Mouse (Mus musculus) forebrain, postnatal 0 days (tissue): ENCODE results near the gene Snai1. TPM values are rescaled to one million over a fixed set of nuclear protein-coding genes. Genes with fewer than 3 reads are reported as not detected.

Experiments
- ATAC-seq: fragments of 200-750 bp; cut with Nextera tagmentation; 2 replicates; pipeline ENCODE4 v1.8.0; 2017; ENCODE audit warnings: mild to moderate bottlenecking, moderate library complexity
- DNase-seq: peaks from one replicate; pipeline ENCODE4 v3.0.0-alpha.2; 2015
- H3K27ac ChIP-seq: fragments of 300-500 bp; sonication (generic); 2 replicates; pipeline ENCODE4 v1.5.1; 2014; ENCODE audit warnings: low read depth, mild to moderate bottlenecking, antibody characterized with exemption, low read length, moderate library complexity, mixed read lengths
- H3K27me3 ChIP-seq: fragments of 300-500 bp; sonication (generic); 2 replicates; pipeline ENCODE4 v1.6.1; 2014; ENCODE audit warnings: mild to moderate bottlenecking, low read length, mixed read lengths; ENCODE audit not compliant: insufficient read depth
- H3K36me3 ChIP-seq: fragments of 300-500 bp; sonication (generic); 2 replicates; pipeline ENCODE4 v1.6.1; 2014; ENCODE audit warnings: mild to moderate bottlenecking, moderate library complexity; ENCODE audit not compliant: insufficient read depth
- H3K4me1 ChIP-seq: fragments of 300-500 bp; sonication (generic); 2 replicates; pipeline ENCODE4 v1.6.1; 2014; ENCODE audit warnings: antibody characterized with exemption; ENCODE audit not compliant: insufficient read depth
- H3K4me2 ChIP-seq: fragments of 300-500 bp; sonication (generic); 2 replicates; pipeline ENCODE4 v1.6.1; 2014; ENCODE audit warnings: low read depth, mild to moderate bottlenecking, moderate library complexity
- H3K4me3 ChIP-seq: fragments of 300-500 bp; sonication (generic); 2 replicates; pipeline ENCODE4 v1.5.1; 2014; ENCODE audit warnings: low read depth, low read length, mixed read lengths
- H3K9ac ChIP-seq: fragments of 300-500 bp; sonication (generic); 2 replicates; pipeline ENCODE4 v1.6.1; 2014; ENCODE audit warnings: mild to moderate bottlenecking
- H3K9me3 ChIP-seq: fragments of 300-500 bp; sonication (generic); 2 replicates; pipeline ENCODE4 v1.6.1; 2016; ENCODE audit warnings: low read length
- CTCF ChIP-seq: sonication (generic); IDR thresholded peaks from 2 replicates; pipeline ENCODE4 v1.5.1; 2016; ENCODE audit warnings: antibody characterized with exemption, control low read depth, low read depth
- WGBS: fragments of 180-500 bp; shearing (Covaris S2); extraction: QIAGEN DNeasy Blood & Tissue Kit; methylation state at CpG from one replicate; pipeline ENCODE4 v1.1.7; 2014; 5-methylcytosine and 5-hydroxymethylcytosine counted together
- polyA plus RNA-seq: library from polyadenylated mRNA; unstranded; fragments of >200 nt; fragmentation: Nextera tagmentation; extraction: Ambion mirVana; gene quantifications from 2 replicates; pipeline ENCODE4 v1.2.1, GENCODE M21; 2015
- total RNA-seq: library from RNA; depleted of rRNA; stranded (reverse); fragments of >200 nt; gene quantifications from 2 replicates; pipeline ENCODE4 v1.2.3, GENCODE M21; 2014

The Snai1 gene
- total and polyA plus RNA-seq, 2 experiments from 2014 or later = 1.4 to 4.4 TPM

- H3K4me2 ChIP-seq = peak overlapping the region; percentile 97
- 0 out of 2 replicates have a peak, but pooled peaks cover 2% of the 10 kb centered on the region for H3K4me1 ChIP-seq
- H3K27me3 ChIP-seq = peaks cover 27% of the 10 kb centered on the region
- H3K9ac ChIP-seq = 0 out of 2 replicates have a peak overlapping the region, but pooled peaks have one; percentile 48
- H3K4me3 ChIP-seq = peak overlapping the region; percentile 47
- 44% methylated on average over 34 of the region's 34 CpGs for WGBS
- TF ChIP-seq CTCF = no peak
- no peak for ATAC-seq
- no peaks in the 10 kb centered on the region for H3K9me3 ChIP-seq
- no peak for DNase-seq
- H3K27ac ChIP-seq = no peak overlapping the region
- H3K36me3 ChIP-seq = no peaks in the 10 kb centered on the region
These were observed 794 bp downstream of the Snai1 start for GRCm38 (mm10) chr2:167538671-167539306.

- WGBS = 25% methylated on average over 14 of the region's 14 CpGs
- H3K4me2 ChIP-seq = peak overlapping the region; percentile 1; the same call in 1 of the 2 replicates
- ATAC-seq = no peak
These were observed 1.8 kb downstream of the Snai1 start for GRCm38 (mm10) chr2:167539536-167540476.

GRCm38 (mm10) chr2:167540477-167541110, 2.6 kb downstream of the Snai1 start:
- H3K9ac ChIP-seq = no peak overlapping the region
- TF ChIP-seq CTCF = no peak
- no peaks in the 10 kb centered on the region for H3K9me3 ChIP-seq
- H3K4me1 ChIP-seq = 0 out of 2 replicates have a peak, but pooled peaks cover 2% of the 10 kb centered on the region
- H3K27ac ChIP-seq = no peak overlapping the region
- DNase-seq (no peak), ATAC-seq (no peak)
- no peak overlapping the region for H3K4me2 ChIP-seq
- no peak overlapping the region for H3K4me3 ChIP-seq
- H3K36me3 ChIP-seq = no peaks in the 10 kb centered on the region
- WGBS = 19% methylated on average over 12 of the region's 12 CpGs
- H3K27me3 ChIP-seq = peaks cover 27% of the 10 kb centered on the region

More at GRCm38 (mm10) chr2:167539536-167540476, 1.8 kb downstream of the Snai1 start:
- no peaks in the 10 kb centered on the region for H3K9me3 ChIP-seq
- no peaks in the 10 kb centered on the region for H3K36me3 ChIP-seq
- DNase-seq = no peak
- H3K27me3 ChIP-seq = peaks cover 27% of the 10 kb centered on the region
- no peak overlapping the region for H3K4me3 ChIP-seq
- no peak for TF ChIP-seq CTCF
- no peak overlapping the region for H3K9ac ChIP-seq
- H3K27ac ChIP-seq = no peak overlapping the region
- H3K4me1 ChIP-seq = 0 out of 2 replicates have a peak, but pooled peaks cover 2% of the 10 kb centered on the region

- Histone ChIP-seq H3K9ac (no peak overlapping the region), H3K4me1 (0 out of 2 replicates have a peak, but pooled peaks cover 2% of the 10 kb centered on the region), H3K36me3 (no peaks in the 10 kb centered on the region), H3K27ac (no peak overlapping the region), H3K27me3 (peaks cover 27% of the 10 kb centered on the region), H3K4me2 (no peak overlapping the region), H3K9me3 (no peaks in the 10 kb centered on the region), H3K4me3 (no peak overlapping the region)
- no peak for TF ChIP-seq CTCF
- DNase-seq (no peak), ATAC-seq (no peak)
- 18% methylated on average over 6 of the region's 6 CpGs for WGBS
These were observed 3.3 kb downstream of the Snai1 start for GRCm38 (mm10) chr2:167541324-167541723.

- Histone ChIP-seq H3K27me3 (peaks cover 22% of the 10 kb centered on the region), H3K4me1 (0 out of 2 replicates have a peak, but pooled peaks cover 2% of the 10 kb centered on the region), H3K4me2 (no peak overlapping the region), H3K27ac (no peak overlapping the region), H3K4me3 (no peak overlapping the region), H3K9ac (no peak overlapping the region), H3K9me3 (no peaks in the 10 kb centered on the region), H3K36me3 (no peaks in the 10 kb centered on the region)
- 80% methylated on average over 12 of the region's 12 CpGs for WGBS
- DNase-seq = no peak
- no peak for TF ChIP-seq CTCF
- ATAC-seq = no peak
These were observed 3.8 kb downstream of the Snai1 start for GRCm38 (mm10) chr2:167541761-167542160.

- no peak overlapping the region for H3K4me2 ChIP-seq
- H3K27me3 ChIP-seq = peaks cover 16% of the 10 kb centered on the region
- no peak for TF ChIP-seq CTCF
- no peak overlapping the region for H3K4me3 ChIP-seq
- no peak overlapping the region for H3K9ac ChIP-seq
- H3K36me3 ChIP-seq = no peaks in the 10 kb centered on the region
- no peaks in the 10 kb centered on the region for H3K9me3 ChIP-seq
- H3K4me1 ChIP-seq = 0 out of 2 replicates have a peak, but pooled peaks cover 2% of the 10 kb centered on the region
- H3K27ac ChIP-seq = no peak overlapping the region
- WGBS = 81% methylated on average over 4 of the region's 4 CpGs
- no peak for ATAC-seq
- no peak for DNase-seq
These were observed 4.4 kb downstream of the Snai1 start for GRCm38 (mm10) chr2:167542361-167542760.
